Mouse (Mus musculus) embryonic facial prominence, embryonic 15.5 days (tissue): ENCODE data around the gene Pdlim4. TPM values are rescaled to one million over a fixed set of nuclear protein-coding genes. Genes with fewer than 3 reads are reported as not detected.

ENCODE experiments used
- ATAC-seq: fragments of 200-750 bp; cut with Nextera tagmentation; 2 replicates; pipeline ENCODE4 v1.8.0; 2017; ENCODE audit warnings: low read depth, moderate TSS enrichment; ENCODE audit not compliant: insufficient number of reproducible peaks, low FRiP score, low TSS enrichment
- H3K27ac ChIP-seq: fragments of 300-500 bp; sonication (generic); replicated peaks from 2 replicates; pipeline ENCODE4 v1.5.1; 2015; ENCODE audit warnings: mild to moderate bottlenecking, inconsistent platforms
- H3K27me3 ChIP-seq: fragments of 300-500 bp; sonication (generic); 2 replicates; pipeline ENCODE4 v1.6.1; 2015; ENCODE audit warnings: inconsistent platforms
- H3K36me3 ChIP-seq: fragments of 300-500 bp; sonication (generic); 2 replicates; pipeline ENCODE4 v1.6.1; 2015; ENCODE audit warnings: mild to moderate bottlenecking, inconsistent platforms
- H3K4me1 ChIP-seq: fragments of 300-500 bp; sonication (generic); 2 replicates; pipeline ENCODE4 v1.6.1; 2015; ENCODE audit warnings: inconsistent platforms
- H3K4me2 ChIP-seq: fragments of 300-500 bp; sonication (generic); replicated peaks from 2 replicates; pipeline ENCODE4 v1.6.1; 2015; ENCODE audit warnings: mild to moderate bottlenecking, inconsistent platforms
- H3K4me3 ChIP-seq: fragments of 300-500 bp; sonication (generic); replicated peaks from 2 replicates; pipeline ENCODE4 v1.5.1; 2015; ENCODE audit warnings: mild to moderate bottlenecking, inconsistent platforms
- H3K9ac ChIP-seq: fragments of 300-500 bp; sonication (generic); 2 replicates; pipeline ENCODE4 v1.6.1; 2015; ENCODE audit warnings: inconsistent platforms
- H3K9me3 ChIP-seq: fragments of 300-500 bp; sonication (generic); replicated peaks from 2 replicates; pipeline ENCODE4 v1.6.1; 2016; ENCODE audit warnings: inconsistent platforms
- WGBS: fragments of 180-500 bp; shearing (Covaris S2); methylation state at CpG from one replicate; pipeline ENCODE4 v1.1.7; 2015; 5-methylcytosine and 5-hydroxymethylcytosine counted together
- polyA plus RNA-seq: library from polyadenylated mRNA; unstranded; fragments of >200 nt; fragmentation: Nextera tagmentation; extraction: Ambion mirVana; gene quantifications from 2 replicates; pipeline ENCODE4 v1.2.1, GENCODE M21; 2015

The Pdlim4 gene
- polyA plus RNA-seq: 168 and 169 TPM in 2 replicates

DNA sequence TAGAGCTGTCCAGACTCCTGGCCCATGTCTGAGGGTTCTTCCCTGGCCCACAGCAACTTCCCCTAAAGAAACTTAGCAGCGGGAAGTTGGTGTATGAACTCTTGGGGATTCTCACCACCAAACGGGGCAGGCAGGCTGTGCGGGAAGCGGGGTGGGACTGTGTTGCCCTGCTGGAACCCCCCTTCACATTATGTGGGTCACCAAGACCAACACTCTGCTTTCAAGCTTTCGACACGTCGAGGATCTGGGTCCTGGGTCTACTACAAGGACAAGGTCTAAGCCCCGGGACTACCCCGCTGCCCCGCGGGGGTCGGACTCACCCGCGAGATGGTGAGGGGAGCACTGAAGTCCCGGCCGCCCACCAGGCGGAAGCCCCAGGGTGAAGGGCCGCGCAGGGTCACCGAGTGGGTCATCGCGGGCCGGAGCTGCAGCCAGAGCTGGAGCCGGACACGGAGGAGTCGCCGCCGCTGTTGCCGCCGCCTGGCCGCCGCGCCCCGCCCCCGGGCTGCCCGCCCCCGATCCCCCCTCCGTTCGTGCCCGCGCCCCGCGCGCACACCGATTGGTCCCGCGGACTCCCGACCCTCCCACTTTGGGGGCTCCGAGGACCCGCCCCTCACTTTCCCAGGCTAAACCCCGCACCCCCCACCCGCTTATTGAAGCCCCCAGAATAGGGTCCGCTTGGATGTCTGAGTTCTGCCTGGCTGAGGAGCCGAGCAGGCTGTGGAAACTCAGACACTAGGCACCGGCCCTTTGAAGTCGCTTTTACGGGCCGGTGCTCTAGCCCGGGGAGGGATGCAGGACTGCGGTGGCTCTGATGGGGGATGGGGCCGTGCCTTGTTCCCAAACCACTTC, at the start of gene Pdlim4:
TSS of gene Pdlim4 (minus strand) at position 495 of the 852 bp plus-strand sequence.
- H3K4me1 ChIP-seq: peaks cover 74% of the 10 kb centered on the region
- peak; percentile 62 for ATAC-seq
- peak within 1 kb of the TSS; percentile 79 for H3K4me2 ChIP-seq
- H3K36me3 ChIP-seq: no peaks in the 10 kb centered on the region
- peak within 1 kb of the TSS; percentile 82 for H3K27ac ChIP-seq
- no peaks in the 10 kb centered on the region for H3K27me3 ChIP-seq
- no peaks in the 10 kb centered on the region for H3K9me3 ChIP-seq
- peak within 1 kb of the TSS; percentile 80 for H3K9ac ChIP-seq
- under 1% methylated on average over 60 of the region's 61 CpGs for WGBS
- H3K4me3 ChIP-seq: peak within 1 kb of the TSS; percentile 68

DNA sequence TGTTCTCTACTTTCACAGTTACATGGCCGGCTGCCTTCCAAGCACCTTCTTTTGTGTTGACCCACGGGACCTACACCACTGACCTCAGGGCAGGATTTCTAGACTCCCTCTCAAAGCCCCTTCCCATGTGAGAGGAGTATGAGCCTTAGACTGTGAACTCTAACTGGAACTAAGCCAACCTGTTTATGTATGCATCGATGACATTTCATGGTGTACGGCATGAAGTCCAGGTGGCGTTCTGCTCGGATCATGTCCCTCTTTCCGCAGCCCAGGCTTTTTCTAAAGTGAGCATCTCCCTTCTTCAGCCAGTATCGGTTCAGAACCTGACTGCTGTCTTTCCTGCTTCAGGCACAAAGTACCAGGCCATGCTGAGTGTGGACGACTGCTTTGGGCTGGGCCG, 48.3 kb upstream of the Pdlim4 start:
- no peak overlapping the region for H3K27ac ChIP-seq
- ATAC-seq: no peak
- H3K9ac ChIP-seq: no peak overlapping the region
- H3K27me3 ChIP-seq: no peaks in the 10 kb centered on the region
- peaks cover 36% of the 10 kb centered on the region for H3K4me1 ChIP-seq
- H3K4me2 ChIP-seq: no peak overlapping the region
- H3K36me3 ChIP-seq: peaks cover 42% of the 10 kb centered on the region
- no peak overlapping the region for H3K4me3 ChIP-seq
- WGBS: 86% methylated on average over 10 of the region's 10 CpGs
- H3K9me3 ChIP-seq: no peaks in the 10 kb centered on the region

DNA sequence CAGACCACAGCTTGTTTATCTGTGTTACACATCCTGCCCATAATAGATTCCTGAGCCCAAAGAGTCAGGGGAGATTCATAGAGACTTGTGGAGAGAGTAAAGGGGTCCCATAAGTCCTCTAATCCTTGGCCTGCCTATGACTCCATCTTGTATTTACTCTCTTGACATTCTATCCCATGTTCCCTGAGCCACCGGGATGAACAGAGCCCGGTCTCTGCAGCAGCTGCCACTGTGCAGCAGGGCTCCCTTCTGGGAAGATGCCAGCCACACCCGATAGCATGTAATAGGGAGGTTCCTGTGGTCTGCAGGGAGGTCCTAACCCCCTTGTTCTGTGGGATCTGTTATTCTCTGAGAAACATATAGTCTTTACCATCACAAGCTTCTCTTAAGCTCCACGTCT, 47.6 kb upstream of the Pdlim4 start:
- Histone ChIP-seq H3K9me3 (no peaks in the 10 kb centered on the region), H3K9ac (no peak overlapping the region), H3K27me3 (no peaks in the 10 kb centered on the region), H3K4me1 (peaks cover 42% of the 10 kb centered on the region), H3K36me3 (peaks cover 43% of the 10 kb centered on the region), H3K4me3 (no peak overlapping the region), H3K4me2 (no peak overlapping the region), H3K27ac (no peak overlapping the region)
- 39% methylated on average over 4 of the region's 4 CpGs for WGBS
- ATAC-seq: no peak

DNA sequence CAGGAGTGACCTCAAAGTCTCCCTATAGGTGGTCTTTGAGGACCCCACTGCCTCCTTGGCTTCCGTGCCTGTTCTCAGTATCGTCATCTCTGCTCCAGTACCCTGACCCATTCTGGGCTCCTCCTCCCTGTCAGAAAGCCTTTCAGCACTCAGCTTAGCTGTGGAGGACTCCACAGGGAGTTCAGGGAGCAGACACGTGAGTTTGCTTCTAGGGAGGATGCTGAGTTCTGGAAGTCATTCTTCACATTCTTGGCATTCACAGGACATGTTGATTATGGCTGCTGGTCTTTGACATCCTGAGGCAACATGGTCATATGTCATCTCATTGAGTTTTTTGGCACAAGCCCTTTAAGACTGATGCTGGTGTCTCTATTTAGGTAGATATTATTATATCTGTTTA, 47.1 kb upstream of the Pdlim4 start:
- H3K27ac ChIP-seq: no peak overlapping the region
- H3K4me2 ChIP-seq: no peak overlapping the region
- no peak overlapping the region for H3K9ac ChIP-seq
- peaks cover 42% of the 10 kb centered on the region for H3K4me1 ChIP-seq
- no peak for ATAC-seq
- H3K27me3 ChIP-seq: no peaks in the 10 kb centered on the region
- no peaks in the 10 kb centered on the region for H3K9me3 ChIP-seq
- H3K4me3 ChIP-seq: no peak overlapping the region
- H3K36me3 ChIP-seq: peaks cover 43% of the 10 kb centered on the region
- WGBS: 43% methylated on average over 3 of the region's 3 CpGs

DNA sequence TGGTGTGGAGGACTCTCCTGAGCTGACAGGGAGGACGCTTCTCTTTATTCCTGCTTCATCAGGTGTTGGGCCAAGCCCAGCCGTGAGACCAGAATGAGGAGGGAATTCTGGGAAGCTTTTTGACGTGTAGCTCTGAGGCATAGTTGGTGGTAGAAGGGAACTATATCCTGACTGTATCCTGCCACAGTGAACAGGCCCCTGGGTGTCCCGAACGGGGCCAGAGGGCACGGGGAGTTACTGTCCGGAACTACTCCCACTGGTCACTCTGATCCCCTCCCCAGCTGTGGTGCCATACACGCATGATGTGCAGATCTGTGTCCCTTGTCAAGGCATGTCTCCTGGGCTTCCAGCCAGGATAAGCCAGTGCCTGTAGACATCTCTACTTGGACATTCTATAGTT, 46.5 kb upstream of the Pdlim4 start:
- no peaks in the 10 kb centered on the region for H3K27me3 ChIP-seq
- peaks cover 43% of the 10 kb centered on the region for H3K36me3 ChIP-seq
- H3K27ac ChIP-seq: no peak overlapping the region
- H3K9me3 ChIP-seq: no peaks in the 10 kb centered on the region
- H3K4me1 ChIP-seq: peaks cover 48% of the 10 kb centered on the region
- H3K4me2 ChIP-seq: no peak overlapping the region
- H3K4me3 ChIP-seq: no peak overlapping the region
- WGBS: 80% methylated on average over 8 of the region's 8 CpGs
- H3K9ac ChIP-seq: no peak overlapping the region
- no peak for ATAC-seq

DNA sequence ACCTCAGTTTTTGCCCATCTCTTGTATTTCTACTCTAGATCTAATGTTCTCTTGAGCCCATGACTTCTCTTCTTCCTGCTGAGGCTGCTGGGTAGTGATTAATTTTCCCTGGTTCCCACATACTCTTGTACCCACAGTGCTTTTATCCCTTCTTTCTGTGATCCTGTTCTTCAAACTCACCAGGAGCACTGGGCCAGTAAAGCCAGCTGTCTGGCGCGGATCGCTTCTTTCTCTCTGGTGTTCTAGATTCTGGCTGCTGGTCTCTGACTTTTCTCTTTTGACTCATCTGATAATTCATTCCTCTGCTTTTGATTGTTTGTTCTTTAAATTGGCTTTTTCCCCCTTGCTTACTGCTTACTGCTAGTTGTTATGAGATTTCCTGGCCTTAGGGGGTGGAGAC, 45.9 kb upstream of the Pdlim4 start:
- WGBS: 91% methylated on average over 3 of the region's 3 CpGs
- H3K9ac ChIP-seq: no peak overlapping the region
- no peaks in the 10 kb centered on the region for H3K9me3 ChIP-seq
- peaks cover 38% of the 10 kb centered on the region for H3K36me3 ChIP-seq
- peaks cover 53% of the 10 kb centered on the region for H3K4me1 ChIP-seq
- no peak overlapping the region for H3K4me3 ChIP-seq
- ATAC-seq: no peak
- no peak overlapping the region for H3K4me2 ChIP-seq
- H3K27me3 ChIP-seq: no peaks in the 10 kb centered on the region
- H3K27ac ChIP-seq: no peak overlapping the region

DNA sequence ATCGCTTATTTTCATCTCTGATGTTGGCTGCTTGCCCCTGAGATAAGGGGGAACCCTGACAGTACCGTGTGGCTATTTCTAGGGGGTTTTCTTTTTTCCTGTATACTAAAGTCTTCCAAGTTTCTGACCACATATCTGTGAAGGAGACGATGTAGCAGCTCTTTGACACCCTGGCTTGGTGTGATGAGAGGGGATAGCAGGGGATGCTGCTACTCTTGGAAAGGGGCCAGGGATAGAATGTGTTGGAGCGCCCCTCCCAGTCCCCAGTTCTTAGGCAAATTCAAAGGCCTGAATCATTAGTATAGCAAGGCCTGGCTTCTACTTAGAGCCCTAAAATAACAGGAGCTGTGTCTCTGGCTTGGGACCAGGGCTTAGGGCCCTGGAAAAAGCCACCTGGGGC, 44.5 kb upstream of the Pdlim4 start:
- H3K27ac ChIP-seq: peak overlapping the region; percentile 89
- peak overlapping the region; percentile 5; the same call in 1 of the 2 replicates for H3K4me3 ChIP-seq
- H3K27me3 ChIP-seq: no peaks in the 10 kb centered on the region
- peaks cover 25% of the 10 kb centered on the region for H3K36me3 ChIP-seq
- H3K9ac ChIP-seq: no peak overlapping the region
- peaks cover 54% of the 10 kb centered on the region for H3K4me1 ChIP-seq
- ATAC-seq: no peak
- WGBS: 14% methylated on average over 4 of the region's 4 CpGs
- peak overlapping the region; percentile 42 for H3K4me2 ChIP-seq
- H3K9me3 ChIP-seq: no peaks in the 10 kb centered on the region

DNA sequence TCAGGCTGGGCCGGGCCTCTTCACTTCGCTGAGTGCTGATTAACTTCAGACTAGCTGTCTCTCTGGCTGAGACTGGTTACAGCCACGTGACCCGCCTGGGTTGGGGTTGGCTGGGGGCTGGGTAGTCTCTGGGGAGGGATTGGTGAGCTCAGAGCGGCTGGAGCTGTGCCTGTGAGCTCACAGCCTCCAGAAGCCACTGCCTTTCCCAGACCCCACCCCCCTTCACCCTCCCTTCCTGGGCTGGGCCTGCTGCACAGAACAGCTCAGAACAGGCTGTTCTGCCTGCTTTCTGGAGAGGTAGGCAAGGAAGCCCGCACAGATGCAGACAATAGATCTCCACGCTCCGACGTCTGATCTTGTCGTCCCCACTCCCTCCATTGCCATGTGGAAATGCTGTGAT, 44.1 kb upstream of the Pdlim4 start:
- Histone ChIP-seq H3K9me3 (no peaks in the 10 kb centered on the region), H3K4me2 (peak overlapping the region; percentile 42), H3K27me3 (no peaks in the 10 kb centered on the region), H3K4me3 (peak overlapping the region; percentile 5; the same call in 1 of the 2 replicates), H3K27ac (peak overlapping the region; percentile 89), H3K9ac (no peak overlapping the region), H3K4me1 (peaks cover 58% of the 10 kb centered on the region), H3K36me3 (peaks cover 24% of the 10 kb centered on the region)
- 2% methylated on average over 10 of the region's 10 CpGs for WGBS
- ATAC-seq: peak; percentile 94

DNA sequence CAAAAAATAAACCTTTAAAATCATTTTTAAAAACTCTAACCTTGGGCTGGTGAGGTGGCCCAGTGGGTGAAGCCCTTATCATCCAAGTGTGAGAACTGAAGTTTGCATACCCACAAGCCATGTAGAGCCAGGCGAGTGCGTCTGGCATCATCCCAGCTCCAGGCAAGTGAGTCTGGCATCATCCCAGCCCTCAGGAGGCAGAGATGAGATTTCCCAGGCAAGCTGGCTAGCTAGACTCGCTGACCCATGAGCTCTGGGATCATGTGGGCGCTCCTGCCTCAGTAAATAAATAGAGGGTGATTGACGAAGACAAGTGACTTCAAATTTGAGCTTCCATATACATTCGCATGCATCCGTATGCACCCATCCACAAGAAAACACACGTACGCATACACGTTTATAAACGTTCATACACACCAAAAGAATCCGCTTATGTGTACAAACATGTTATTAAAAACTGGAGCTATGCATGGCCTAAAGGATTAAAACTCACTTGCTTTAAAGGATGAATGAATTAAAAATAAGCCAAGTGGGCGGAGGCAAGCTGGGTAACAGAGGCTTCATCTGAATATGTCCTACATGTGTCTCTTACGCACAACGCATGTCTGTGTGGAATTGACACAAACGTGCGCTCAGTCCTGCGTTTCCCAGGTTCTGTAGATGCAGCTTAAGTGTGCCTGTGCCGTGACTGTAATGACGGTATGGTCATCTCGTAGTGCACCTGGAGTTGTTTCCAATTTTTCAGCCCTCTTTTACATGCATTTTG, 43.3 kb upstream of the Pdlim4 start:
- no peaks in the 10 kb centered on the region for H3K27me3 ChIP-seq
- no peaks in the 10 kb centered on the region for H3K9me3 ChIP-seq
- peaks cover 16% of the 10 kb centered on the region for H3K36me3 ChIP-seq
- WGBS: 46% methylated on average over 21 of the region's 21 CpGs
- no peak for ATAC-seq
- H3K9ac ChIP-seq: no peak overlapping the region
- peak overlapping the region; percentile 42 for H3K4me2 ChIP-seq
- H3K4me1 ChIP-seq: peaks cover 58% of the 10 kb centered on the region
- no peak overlapping the region for H3K4me3 ChIP-seq
- peak overlapping the region; percentile 89 for H3K27ac ChIP-seq

DNA sequence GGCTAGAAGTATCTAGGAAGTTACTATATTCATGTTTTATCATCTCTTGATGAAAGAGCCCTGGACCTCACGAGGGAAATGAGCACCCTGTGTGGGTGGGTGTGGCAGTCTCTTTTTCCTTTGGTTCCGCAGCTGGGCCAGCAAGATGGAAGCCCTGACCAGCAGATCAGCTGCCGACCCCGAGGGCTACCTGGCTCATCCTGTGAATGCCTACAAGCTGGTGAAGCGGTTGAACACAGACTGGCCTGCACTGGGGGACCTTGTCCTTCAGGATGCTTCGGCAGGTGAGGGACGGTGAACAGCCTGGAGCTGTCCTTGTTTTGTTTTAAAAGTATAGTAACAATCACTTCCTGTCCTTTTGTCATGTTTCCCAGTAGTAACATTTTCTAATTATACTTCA, 42.5 kb upstream of the Pdlim4 start:
- Histone ChIP-seq H3K4me3 (no peak overlapping the region), H3K36me3 (peaks cover 17% of the 10 kb centered on the region), H3K27ac (no peak overlapping the region), H3K9me3 (no peaks in the 10 kb centered on the region), H3K4me2 (no peak overlapping the region), H3K9ac (no peak overlapping the region), H3K4me1 (peaks cover 66% of the 10 kb centered on the region), H3K27me3 (no peaks in the 10 kb centered on the region)
- WGBS: 78% methylated on average over 7 of the region's 7 CpGs
- no peak for ATAC-seq

DNA sequence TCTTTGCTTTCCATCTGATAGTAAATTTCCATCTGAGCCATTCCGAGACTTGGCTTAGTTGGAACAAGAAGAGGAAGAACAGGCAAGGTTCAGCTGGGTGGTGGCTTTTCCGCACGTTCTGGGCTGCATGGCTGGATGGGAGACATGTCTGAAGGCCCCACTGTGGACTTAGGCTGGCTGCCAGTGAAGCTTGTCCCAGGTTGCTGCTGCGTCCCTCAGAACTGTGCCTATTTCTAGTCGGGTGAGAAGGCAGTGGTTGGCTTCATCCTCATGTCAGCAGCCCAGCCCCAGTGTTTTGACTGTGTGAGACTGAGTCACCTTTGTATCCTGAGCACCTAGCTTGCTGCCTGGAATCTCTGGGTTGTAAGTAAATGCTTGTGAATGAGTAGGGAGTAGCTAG, 40.1 kb upstream of the Pdlim4 start:
- peaks cover 54% of the 10 kb centered on the region for H3K4me1 ChIP-seq
- H3K9ac ChIP-seq: no peak overlapping the region
- H3K27me3 ChIP-seq: no peaks in the 10 kb centered on the region
- no peak overlapping the region for H3K4me2 ChIP-seq
- no peaks in the 10 kb centered on the region for H3K9me3 ChIP-seq
- peak overlapping the region; percentile 0; the same call in 1 of the 2 replicates for H3K27ac ChIP-seq
- ATAC-seq: no peak
- H3K4me3 ChIP-seq: no peak overlapping the region
- WGBS: 56% methylated on average over 5 of the region's 5 CpGs
- peaks cover 8% of the 10 kb centered on the region for H3K36me3 ChIP-seq
